ENCODE assay signal across 13 mouse cellular contexts in genomic region chr17:69495531-69495930, GRCm38 (mm10). TPM values are rescaled to one million over a fixed set of nuclear protein-coding genes. Genes with fewer than 3 reads are reported as not detected.
DNase-seq lines count a peak whose midpoint lies in the region; ATAC-seq and TF ChIP-seq lines count a peak whose summit lies in the region.
"Had no signal": no experiment of that assay in that cellular context is flagged by ENCODE, and none has a peak within 500 bp of the region (broad histone marks: within the 10 kb centered on the region; RNA-seq: fewer than 3 reads in every experiment).

No protein-coding gene starts in this region.

- no peaks in the 10 kb centered on the region for H3K9me3 ChIP-seq in neural tube, embryonic 15.5 days (replicated peaks)
- H3K9me3 ChIP-seq: heart, embryonic 12.5 days had no signal

- H3K4me3 ChIP-seq in thymus, adult 2 months (ENCODE audit: control insufficient read depth, insufficient read depth, low read length), result no peak overlapping the region
- H3K4me3 ChIP-seq in neural tube, embryonic 15.5 days (replicated peaks), result no peak overlapping the region
- H3K4me3 ChIP-seq: heart, embryonic 12.5 days had no signal

- TF ChIP-seq POLR2A in thymus, adult 2 months (IDR thresholded peaks at IDR 0.05; ENCODE audit: control insufficient read depth, extremely low read depth, insufficient read depth, low read length, poor library complexity), result no peak

- no peaks in the 10 kb centered on the region for H3K27me3 ChIP-seq in thymus, adult 2 months (ENCODE audit: control insufficient read depth, insufficient read depth, low read length)
- no peaks in the 10 kb centered on the region for H3K27me3 ChIP-seq in neural tube, embryonic 15.5 days (replicated peaks)
- H3K27me3 ChIP-seq: heart, embryonic 12.5 days had no signal

- no peak overlapping the region for H3K4me2 ChIP-seq in neural tube, embryonic 15.5 days
- H3K4me2 ChIP-seq: heart, embryonic 12.5 days had no signal

- TF ChIP-seq CTCF in thymus, adult 2 months (IDR thresholded peaks at IDR 0.05; ENCODE audit: borderline replicate concordance, control insufficient read depth, extremely low read depth, insufficient read depth, low read length, poor library complexity), result no peak

- no peak overlapping the region for H3K9ac ChIP-seq in neural tube, embryonic 15.5 days (replicated peaks)
- H3K9ac ChIP-seq: heart, embryonic 12.5 days had no signal

- H3K4me1 ChIP-seq in thymus, adult 2 months (replicated peaks; ENCODE audit: control insufficient read depth, insufficient read depth, low read length), result no peaks in the 10 kb centered on the region
- no peaks in the 10 kb centered on the region for H3K4me1 ChIP-seq in neural tube, embryonic 15.5 days
- H3K4me1 ChIP-seq: heart, embryonic 12.5 days had no signal

- peak; percentile 61 for ATAC-seq in activated CD4-positive, CD25-positive, alpha-beta regulatory T cell, adult 4 months
- ATAC-seq in granulocyte monocyte progenitor cell, adult 5-6 weeks (replicated peaks; ENCODE audit: poor library complexity, severe bottlenecking), result no peak
- ATAC-seq in neural tube, embryonic 15.5 days (ENCODE audit: low FRiP score), result no peak

- WGBS in thymus, adult 2 months, result 34% methylated on average over 2 of the region's 2 CpGs
- WGBS in neural tube, embryonic 15.5 days, result 57% methylated on average over 2 of the region's 2 CpGs

- no peaks in the 10 kb centered on the region for H3K36me3 ChIP-seq in thymus, adult 2 months (ENCODE audit: control insufficient read depth, insufficient read depth, low read length)
- no peaks in the 10 kb centered on the region for H3K36me3 ChIP-seq in neural tube, embryonic 15.5 days
- H3K36me3 ChIP-seq: heart, embryonic 12.5 days had no signal

- no peak overlapping the region for H3K27ac ChIP-seq in thymus, adult 2 months (ENCODE audit: control insufficient read depth, insufficient read depth, low read length)
- no peak overlapping the region for H3K27ac ChIP-seq in neural tube, embryonic 15.5 days (replicated peaks)

- peak; percentile 61 for DNase-seq in heart, adult 11 months
- no peak for DNase-seq in heart, postnatal 4 days
- peak; percentile 11 for DNase-seq in thymus, adult 2 months
- DNase-seq in thymus, adult 18-20 months, result no peak
- DNase-seq in neural tube, embryonic 10.5 days (ENCODE audit: extremely low spot score, low spot score), result no peak
- DNase-seq: cerebellum, adult 9-10 months; left cerebral cortex, postnatal 4 days had no signal

RNA-seq across cellular contexts. Expression of gene Akain1, which starts 56.4 kb away (rescaled TPM):
- under 1 TPM in 1 of 2 experiments, not detected in 1; 0.19 TPM for total RNA-seq in heart, postnatal 4 days (2021)
- polyA plus RNA-seq in thymus, adult 2 months (2012; rRNA removed), result 0.08 TPM in 1 of 2 replicates, not detected in the other
- polyA plus RNA-seq in activated CD4-positive, CD25-positive, alpha-beta regulatory T cell, adult 4 months (2017; shearing (Covaris generic)), result not detected
- total RNA-seq in granulocyte monocyte progenitor cell, adult 5-6 weeks (2014; fragmentation: Nextera tagmentation), result not detected in 2 replicates
- not detected in 2 replicates for total RNA-seq in granulocyte monocyte progenitor cell, adult 5-6 weeks (2017)
- polyA plus RNA-seq in neural tube, embryonic 15.5 days (2015; fragmentation: Nextera tagmentation; extraction: Ambion mirVana), result 2.5 and 2.8 TPM in 2 replicates
- polyA plus RNA-seq: heart, embryonic 12.5 days; lung, embryonic 16.5 days; spleen, adult 2 months had no signal

Comparison
In these comparisons a context has a peak if more than half of its experiments do, and no peak if none do; other contexts are left out.
1. DNase-seq: peak in heart, adult 11 months (single experiment) and thymus, adult 2 months (single experiment); none in heart, postnatal 4 days (single experiment), thymus, adult 18-20 months (0 of 2) and neural tube, embryonic 10.5 days (single experiment).